Mouse (Mus musculus) testis, adult 2 months (tissue): Measurements from ENCODE around the gene Med31.

Source experiments
- CTCF ChIP-seq: fragments of 200-500 bp; IDR thresholded peaks from 2 replicates; pipeline ENCODE4 v1.5.1; 2012; ENCODE audit warnings: low read depth, mild to moderate bottlenecking, inconsistent platforms, low read length, moderate library complexity; ENCODE audit not compliant: control insufficient read depth, insufficient read depth, insufficient replicate concordance
- POLR2A ChIP-seq: fragments of 200-500 bp; IDR thresholded peaks from 2 replicates; pipeline ENCODE4 v1.6.1; 2012; ENCODE audit warnings: low read depth, mild to moderate bottlenecking, inconsistent platforms, low read length, moderate library complexity; ENCODE audit not compliant: control insufficient read depth

GRCm38 (mm10) chr11:72205256-72205655 is 10.1 kb downstream of the Med31 start:
- TF ChIP-seq POLR2A (no peak; the same call in 1 of the 2 replicates), CTCF (no peak)
